Mouse (Mus musculus) hindbrain, embryonic 15.5 days (tissue): ENCODE measurements around the gene Stxbp4. TPM values are rescaled to one million over a fixed set of nuclear protein-coding genes. Genes with fewer than 3 reads are reported as not detected.

Source experiments
- ATAC-seq: fragments of 200-750 bp; cut with Nextera tagmentation; 2 replicates; pipeline ENCODE4 v1.8.0; 2017; ENCODE audit warnings: low read depth, moderate number of reproducible peaks, moderate TSS enrichment; ENCODE audit not compliant: low FRiP score
- H3K27ac ChIP-seq: fragments of 300-500 bp; sonication (generic); replicated peaks from 2 replicates; pipeline ENCODE4 v1.5.1; 2015; ENCODE audit warnings: mild to moderate bottlenecking, inconsistent platforms
- H3K27me3 ChIP-seq: fragments of 300-500 bp; sonication (generic); 2 replicates; pipeline ENCODE4 v1.6.1; 2015; ENCODE audit warnings: control low read depth, inconsistent platforms
- H3K36me3 ChIP-seq: fragments of 300-500 bp; sonication (generic); 2 replicates; pipeline ENCODE4 v1.6.1; 2015; ENCODE audit warnings: control low read depth, inconsistent platforms
- H3K4me1 ChIP-seq: fragments of 300-500 bp; sonication (generic); replicated peaks from 2 replicates; pipeline ENCODE4 v1.6.1; 2015; ENCODE audit warnings: control low read depth, inconsistent platforms
- H3K4me2 ChIP-seq: fragments of 300-500 bp; sonication (generic); 2 replicates; pipeline ENCODE4 v1.6.1; 2015; ENCODE audit warnings: moderate library complexity, mild to moderate bottlenecking, inconsistent platforms
- H3K4me3 ChIP-seq: fragments of 300-500 bp; sonication (generic); 2 replicates; pipeline ENCODE4 v1.5.1; 2015; ENCODE audit warnings: mild to moderate bottlenecking, inconsistent platforms
- H3K9ac ChIP-seq: fragments of 300-500 bp; sonication (generic); 2 replicates; pipeline ENCODE4 v1.6.1; 2015; ENCODE audit warnings: inconsistent platforms
- H3K9me3 ChIP-seq: fragments of 300-500 bp; sonication (generic); 2 replicates; pipeline ENCODE4 v1.6.1; 2016; ENCODE audit warnings: control low read depth, inconsistent platforms
- WGBS: fragments of 180-500 bp; shearing (Covaris S2); methylation state at CpG from one replicate; pipeline ENCODE4 v1.1.7; 2015; 5-methylcytosine and 5-hydroxymethylcytosine counted together
- polyA plus RNA-seq: library from polyadenylated mRNA; unstranded; fragments of >200 nt; fragmentation: Nextera tagmentation; extraction: Ambion mirVana; gene quantifications from 2 replicates; pipeline ENCODE4 v1.2.1, GENCODE M21; 2015

Stxbp4 gene
- polyA plus RNA-seq, result 18.3 and 20.0 TPM in 2 replicates

DNA sequence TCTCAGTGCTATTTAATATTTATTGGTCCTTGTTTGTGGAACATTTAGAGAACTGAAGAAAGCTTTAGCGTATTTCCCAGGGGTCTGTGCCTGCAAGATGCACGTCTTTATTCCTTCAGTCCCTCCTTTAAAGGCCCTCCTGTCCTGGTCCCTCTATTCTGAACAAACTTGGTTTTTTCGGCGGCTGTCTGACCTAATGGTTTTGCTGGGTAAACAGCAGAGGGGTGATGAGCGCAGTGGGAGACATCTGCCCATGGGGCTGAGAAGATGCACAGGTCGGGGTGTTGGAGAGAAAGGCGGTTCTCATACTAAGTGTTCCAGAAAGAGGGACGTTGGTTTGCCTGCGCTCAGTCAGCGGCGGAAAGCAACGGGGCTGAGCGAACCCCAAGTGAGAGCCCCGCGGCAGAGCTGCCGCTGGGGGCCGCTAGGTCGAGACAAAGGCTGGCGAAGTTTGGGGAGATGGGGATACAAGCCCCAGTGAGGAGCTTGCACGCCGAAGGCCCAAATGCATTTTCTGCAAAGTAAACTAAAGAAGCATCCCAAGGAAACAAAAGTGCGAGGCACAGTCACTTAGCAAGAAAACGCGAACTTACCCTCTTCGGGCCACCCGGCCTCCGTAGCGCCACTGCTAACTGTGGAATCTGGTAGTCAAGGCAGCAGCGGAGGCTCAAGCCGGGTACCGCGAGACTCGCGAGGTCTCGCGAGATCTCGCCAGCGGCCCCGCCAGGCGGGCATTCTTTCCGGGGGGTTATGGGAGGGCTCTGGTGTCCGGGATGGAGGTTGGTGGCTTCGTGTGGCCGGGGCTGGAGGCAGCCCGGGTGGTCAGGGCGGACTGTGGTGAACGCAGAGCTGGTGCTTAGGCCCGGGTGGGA lies at the start of gene Stxbp4, which contains the start of gene Cox11:
TSS of gene Stxbp4 (minus strand) at position 645 of the 872 bp plus-strand sequence.
TSS of gene Cox11 (plus strand) at position 734 of the 872 bp plus-strand sequence.
- Histone ChIP-seq H3K27me3 (no peaks in the 10 kb centered on the region), H3K9me3 (no peaks in the 10 kb centered on the region), H3K9ac (peak within 1 kb of the TSS; percentile 96), H3K36me3 (peaks cover 8% of the 10 kb centered on the region; the same call in 1 of the 2 replicates), H3K4me2 (peak within 1 kb of the TSS; percentile 74), H3K4me3 (peak within 1 kb of the TSS; percentile 89), H3K4me1 (peaks cover 29% of the 10 kb centered on the region), H3K27ac (peak within 1 kb of the TSS; percentile 92)
- peak; percentile 96 for ATAC-seq
- under 1% methylated on average over 47 of the region's 48 CpGs for WGBS

DNA sequence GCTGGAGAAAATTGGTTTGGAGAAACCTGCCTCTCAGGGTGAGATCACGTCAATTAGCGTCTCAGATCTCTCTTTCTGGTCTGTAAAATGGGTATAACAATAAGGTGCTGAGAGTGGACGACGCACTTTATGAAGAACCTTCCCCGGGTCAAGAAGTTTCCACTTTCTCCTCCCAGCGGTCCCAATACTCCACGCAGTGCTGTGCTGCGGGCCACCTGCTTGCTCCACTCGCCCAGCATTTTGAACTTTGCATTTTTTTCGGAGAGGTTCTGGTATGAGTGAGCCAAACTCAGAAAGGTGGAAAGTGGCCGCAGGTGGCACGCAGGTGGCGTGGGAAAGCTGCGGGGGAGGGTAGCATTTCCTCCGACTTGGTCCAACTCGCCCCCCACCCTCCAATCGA lies 49.2 kb upstream of the Stxbp4 start:
- Histone ChIP-seq H3K4me2 (peak overlapping the region; percentile 88), H3K36me3 (no peaks in the 10 kb centered on the region), H3K4me3 (peak overlapping the region; percentile 63), H3K4me1 (0 out of 2 replicates have a peak, but pooled peaks cover 4% of the 10 kb centered on the region), H3K9me3 (no peaks in the 10 kb centered on the region), H3K9ac (peak overlapping the region; percentile 60), H3K27me3 (no peaks in the 10 kb centered on the region), H3K27ac (peak overlapping the region; percentile 78)
- WGBS, result under 1% methylated on average over 17 of the region's 17 CpGs
- peak; percentile 43 for ATAC-seq

DNA sequence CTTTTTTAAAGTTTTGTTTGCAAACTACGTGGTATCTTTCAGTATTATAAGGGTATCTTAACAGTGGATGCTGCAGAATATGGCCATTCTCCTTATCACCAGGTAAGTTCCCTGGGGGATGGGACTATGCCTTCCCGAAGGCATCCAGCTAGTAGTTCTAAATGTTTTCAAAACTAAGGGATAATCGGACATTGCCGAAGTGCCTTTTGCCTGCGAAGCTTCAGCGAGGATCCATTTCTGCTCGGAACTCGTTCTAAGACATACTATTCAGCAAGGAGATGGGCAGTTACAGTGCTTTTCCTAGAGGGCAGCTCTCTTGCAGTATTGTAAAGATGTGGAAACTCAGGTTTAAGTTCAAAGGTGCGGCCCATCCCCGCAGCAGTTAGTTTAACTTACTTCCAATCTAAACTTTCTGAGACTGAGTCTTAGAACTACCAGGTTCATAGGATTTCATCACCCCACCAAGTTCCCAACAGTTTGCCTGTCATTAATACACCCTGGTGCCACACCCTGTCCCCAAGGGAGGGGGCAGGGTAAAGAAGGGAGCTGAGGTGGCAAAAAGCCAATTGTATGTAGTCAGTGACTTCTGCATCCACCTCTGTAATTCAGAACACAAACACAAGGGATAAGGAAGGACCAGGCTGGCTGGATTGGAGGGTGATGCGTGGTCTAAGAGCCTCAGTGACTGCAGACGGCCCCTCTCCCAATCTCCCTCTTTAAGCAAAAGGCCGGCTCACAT lies 48.6 kb upstream of the Stxbp4 start:
- Histone ChIP-seq H3K4me2 (peak overlapping the region; percentile 88), H3K9ac (no peak overlapping the region), H3K9me3 (no peaks in the 10 kb centered on the region), H3K4me1 (0 out of 2 replicates have a peak, but pooled peaks cover 4% of the 10 kb centered on the region), H3K4me3 (peak overlapping the region; percentile 63), H3K36me3 (no peaks in the 10 kb centered on the region), H3K27me3 (no peaks in the 10 kb centered on the region), H3K27ac (no peak overlapping the region)
- 71% methylated on average over 13 of the region's 13 CpGs for whole genome bisulfite sequencing
- no peak for ATAC-seq

DNA sequence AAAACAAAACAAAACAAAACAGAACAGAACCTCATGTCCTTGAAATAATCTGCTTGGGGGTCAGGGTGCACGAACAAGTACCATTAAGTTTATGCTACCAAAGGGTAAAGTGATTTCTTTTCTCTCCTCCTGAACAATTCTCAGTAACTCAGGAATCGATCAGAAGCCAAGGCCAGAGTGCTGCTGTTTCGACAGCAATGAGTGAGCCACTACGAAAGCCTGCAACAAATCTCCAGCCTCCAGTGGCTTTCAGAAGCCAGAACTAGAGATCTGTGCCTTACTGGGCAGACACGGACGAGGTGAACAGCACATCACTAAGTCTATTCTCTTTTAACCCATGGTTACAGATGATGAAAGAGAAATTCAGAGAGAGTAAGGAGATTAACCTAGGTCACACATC lies 47.3 kb upstream of the Stxbp4 start:
- 77% methylated on average over 6 of the region's 6 CpGs for WGBS

DNA sequence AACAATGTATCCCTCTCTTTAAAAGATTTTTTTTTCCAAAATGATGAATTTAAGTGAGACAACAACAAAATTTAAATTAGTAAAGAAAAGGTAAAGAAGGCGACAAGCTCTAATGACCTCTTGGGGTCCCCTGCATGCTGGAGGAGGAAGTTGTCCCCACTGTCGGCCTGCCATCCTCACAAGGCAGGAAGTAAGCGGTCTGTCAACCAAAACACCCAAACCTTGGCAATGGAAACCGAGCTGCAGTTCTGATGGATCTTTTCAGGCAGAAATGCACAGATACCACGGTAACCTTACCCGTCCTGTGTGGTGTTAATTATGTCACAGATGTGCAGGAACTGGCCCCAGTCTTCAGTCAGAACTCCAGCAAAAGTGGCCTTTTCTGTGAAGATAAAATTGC lies 46.9 kb upstream of the Stxbp4 start:
- no peaks in the 10 kb centered on the region for H3K27me3 ChIP-seq
- no peaks in the 10 kb centered on the region for H3K9me3 ChIP-seq
- 0 out of 2 replicates have a peak, but pooled peaks cover 4% of the 10 kb centered on the region for H3K4me1 ChIP-seq
- ATAC-seq, result no peak
- H3K4me2 ChIP-seq, result no peak overlapping the region
- no peaks in the 10 kb centered on the region for H3K36me3 ChIP-seq
- 68% methylated on average over 6 of the region's 6 CpGs for WGBS
- H3K9ac ChIP-seq, result no peak overlapping the region
- no peak overlapping the region for H3K4me3 ChIP-seq
- no peak overlapping the region for H3K27ac ChIP-seq

More for the DNA sequence above, 47.3 kb upstream of the Stxbp4 start:
- no peak overlapping the region for H3K9ac ChIP-seq
- peak overlapping the region; percentile 9; the same call in 1 of the 2 replicates for H3K4me2 ChIP-seq
- H3K4me1 ChIP-seq, result 0 out of 2 replicates have a peak, but pooled peaks cover 4% of the 10 kb centered on the region
- ATAC-seq, result no peak
- no peak overlapping the region for H3K27ac ChIP-seq
- H3K9me3 ChIP-seq, result no peaks in the 10 kb centered on the region
- no peaks in the 10 kb centered on the region for H3K27me3 ChIP-seq
- H3K4me3 ChIP-seq, result no peak overlapping the region
- no peaks in the 10 kb centered on the region for H3K36me3 ChIP-seq

DNA sequence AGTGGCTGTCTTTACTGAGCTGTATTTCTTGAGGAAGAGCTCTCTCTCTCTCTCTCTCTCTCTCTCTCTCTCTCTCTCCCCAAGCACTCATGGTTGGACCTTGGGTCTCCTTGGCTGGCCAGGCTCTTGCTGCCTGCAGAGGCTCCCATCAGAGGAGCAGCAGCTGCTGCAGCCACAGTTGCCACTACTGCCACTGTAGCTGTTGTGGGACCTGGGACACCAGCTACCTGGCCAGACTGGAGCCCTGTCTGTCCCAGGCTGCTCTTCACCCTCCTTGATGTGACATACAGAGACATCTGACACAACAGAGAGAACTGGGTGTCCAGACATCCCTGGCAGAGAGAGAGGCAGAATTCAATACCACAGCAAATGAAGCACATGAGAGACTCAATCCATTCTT lies 43.3 kb upstream of the Stxbp4 start:
- H3K27me3 ChIP-seq, result no peaks in the 10 kb centered on the region
- H3K36me3 ChIP-seq, result no peaks in the 10 kb centered on the region
- H3K4me1 ChIP-seq, result no peaks in the 10 kb centered on the region
- no peak overlapping the region for H3K9ac ChIP-seq
- H3K27ac ChIP-seq, result no peak overlapping the region
- no peak overlapping the region for H3K4me3 ChIP-seq
- no peaks in the 10 kb centered on the region for H3K9me3 ChIP-seq
- H3K4me2 ChIP-seq, result no peak overlapping the region
- ATAC-seq, result no peak

DNA sequence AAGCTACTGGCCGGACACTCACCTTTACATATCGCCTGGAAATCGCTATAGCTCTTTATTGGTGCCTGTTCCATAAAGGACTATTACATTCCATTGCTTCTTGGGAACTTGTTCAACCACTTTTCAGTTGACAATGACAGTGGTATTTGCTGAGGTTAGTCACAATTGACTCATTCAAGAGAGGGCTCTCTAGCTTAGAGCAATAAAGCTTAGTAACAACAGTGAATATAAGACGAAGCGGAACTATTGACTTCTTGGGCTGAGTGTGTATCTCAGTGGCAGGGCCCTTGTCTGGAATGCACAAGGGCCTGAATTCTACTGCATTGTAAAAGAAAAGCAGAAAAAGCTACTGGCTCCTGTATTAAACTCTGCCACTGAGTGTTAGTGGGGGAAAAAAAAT lies 40.7 kb upstream of the Stxbp4 start:
- no peaks in the 10 kb centered on the region for H3K27me3 ChIP-seq
- H3K27ac ChIP-seq, result no peak overlapping the region
- ATAC-seq, result no peak
- H3K36me3 ChIP-seq, result no peaks in the 10 kb centered on the region
- H3K9me3 ChIP-seq, result no peaks in the 10 kb centered on the region
- H3K4me2 ChIP-seq, result no peak overlapping the region
- H3K4me1 ChIP-seq, result no peaks in the 10 kb centered on the region
- H3K9ac ChIP-seq, result no peak overlapping the region
- WGBS, result 93% methylated on average over 5 of the region's 5 CpGs
- H3K4me3 ChIP-seq, result no peak overlapping the region

DNA sequence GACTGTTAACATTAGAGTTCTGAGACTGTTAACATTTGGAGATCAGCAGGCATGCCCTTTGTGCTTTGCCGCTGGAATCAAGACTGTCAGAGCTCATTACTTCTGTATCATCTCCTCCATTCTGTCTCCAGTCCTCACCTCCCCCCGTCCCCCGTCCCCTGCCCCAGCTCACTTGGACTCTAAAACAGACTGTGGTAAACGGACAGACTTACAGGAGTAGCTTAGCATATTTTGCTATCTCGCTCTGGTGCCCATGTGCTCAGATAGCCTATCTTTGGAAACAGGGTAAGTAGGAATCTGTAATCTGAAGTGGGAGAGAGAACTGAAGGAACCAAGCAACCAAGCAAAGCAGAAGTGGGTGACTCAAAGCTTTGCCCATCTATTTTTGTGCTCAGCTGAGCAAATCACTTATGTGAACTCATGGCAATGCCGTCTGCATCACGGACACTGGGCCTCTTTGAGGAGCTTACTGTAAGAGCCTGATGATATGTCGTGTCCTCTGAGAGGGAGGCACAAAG lies 39.9 kb upstream of the Stxbp4 start:
- WGBS, result 57% methylated on average over 8 of the region's 8 CpGs
- Histone ChIP-seq H3K9ac (no peak overlapping the region), H3K4me3 (no peak overlapping the region), H3K9me3 (no peaks in the 10 kb centered on the region), H3K4me1 (no peaks in the 10 kb centered on the region), H3K4me2 (no peak overlapping the region), H3K36me3 (no peaks in the 10 kb centered on the region), H3K27me3 (no peaks in the 10 kb centered on the region), H3K27ac (no peak overlapping the region)
- ATAC-seq, result no peak

DNA sequence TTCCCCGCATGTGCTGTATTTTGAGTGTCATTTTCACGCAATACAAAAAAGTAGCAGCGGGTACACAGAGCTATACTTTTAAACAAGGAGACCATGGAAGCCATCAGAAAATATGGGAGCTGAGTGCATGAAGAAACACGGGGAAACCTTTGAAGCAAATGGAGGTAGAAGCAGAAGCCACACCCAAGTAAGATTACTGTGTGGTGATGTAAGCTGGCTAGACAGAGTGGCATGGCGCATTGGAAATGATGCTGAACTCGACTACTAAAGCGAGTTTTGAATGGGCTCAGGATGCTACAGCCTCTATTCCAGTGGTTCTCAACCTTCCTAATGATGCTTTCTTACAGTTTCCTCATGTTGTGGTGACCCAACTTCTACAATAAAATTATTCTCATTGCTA lies 39.1 kb upstream of the Stxbp4 start:
- Histone ChIP-seq H3K9ac (no peak overlapping the region), H3K27ac (no peak overlapping the region), H3K4me2 (no peak overlapping the region), H3K36me3 (no peaks in the 10 kb centered on the region), H3K9me3 (no peaks in the 10 kb centered on the region), H3K4me3 (no peak overlapping the region), H3K27me3 (no peaks in the 10 kb centered on the region), H3K4me1 (no peaks in the 10 kb centered on the region)
- ATAC-seq, result no peak
- WGBS, result 94% methylated on average over 7 of the region's 7 CpGs

DNA sequence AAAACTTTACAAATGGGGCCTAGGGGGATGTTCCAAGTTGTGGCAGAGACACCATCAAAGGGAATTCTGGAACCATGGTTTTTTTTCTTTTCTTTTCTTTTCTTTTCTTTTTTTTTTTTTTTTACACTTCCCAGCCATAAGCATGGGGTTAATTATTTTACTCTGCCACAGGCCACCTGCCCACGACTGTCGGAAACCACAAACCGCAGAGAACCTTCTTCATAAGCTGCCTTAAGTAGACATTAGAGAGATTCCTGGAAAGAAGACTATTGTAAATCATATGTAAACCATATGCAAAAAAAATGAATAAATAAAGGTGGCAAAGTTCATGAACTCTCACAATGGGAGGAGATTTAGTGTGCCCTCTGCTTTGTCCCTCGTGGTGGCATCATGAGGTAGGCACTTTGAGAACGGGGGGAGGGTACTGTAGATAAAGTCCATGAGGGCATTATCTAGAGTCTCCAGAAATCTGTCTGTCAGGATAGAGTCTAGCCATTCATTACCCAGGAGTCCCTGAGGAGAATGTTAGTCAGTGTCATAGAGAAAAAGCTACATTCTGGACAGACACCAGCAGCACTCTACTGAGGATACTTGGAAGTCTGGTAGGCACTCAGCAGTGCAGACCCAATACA lies 37.7 kb upstream of the Stxbp4 start:
- H3K27ac ChIP-seq, result no peak overlapping the region
- H3K36me3 ChIP-seq, result no peaks in the 10 kb centered on the region
- no peak overlapping the region for H3K4me2 ChIP-seq
- no peaks in the 10 kb centered on the region for H3K27me3 ChIP-seq
- WGBS, result 85% methylated on average over 5 of the region's 5 CpGs
- H3K4me1 ChIP-seq, result no peaks in the 10 kb centered on the region
- ATAC-seq, result no peak
- H3K9ac ChIP-seq, result no peak overlapping the region
- no peaks in the 10 kb centered on the region for H3K9me3 ChIP-seq
- no peak overlapping the region for H3K4me3 ChIP-seq

DNA sequence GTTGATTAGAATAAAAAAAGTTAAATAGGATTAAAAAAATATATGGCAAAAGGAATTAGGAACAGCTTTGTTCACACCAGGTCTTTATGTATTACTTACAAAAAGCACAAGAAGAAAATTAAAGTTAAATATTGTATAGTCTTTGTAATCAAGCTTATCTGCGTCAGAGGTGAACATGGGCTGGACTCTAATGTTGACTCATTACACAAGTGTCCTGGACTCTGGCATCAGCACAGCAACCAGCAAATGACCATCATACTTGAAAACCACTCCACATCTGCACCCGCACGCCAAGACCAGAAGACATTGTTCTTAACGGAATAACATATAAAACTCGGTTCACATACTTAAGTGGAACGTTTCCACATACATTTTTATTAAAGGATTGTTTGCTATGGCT lies 29.4 kb upstream of the Stxbp4 start:
- H3K9me3 ChIP-seq, result no peaks in the 10 kb centered on the region
- no peak overlapping the region for H3K27ac ChIP-seq
- no peaks in the 10 kb centered on the region for H3K27me3 ChIP-seq
- H3K4me3 ChIP-seq, result no peak overlapping the region
- WGBS, result 93% methylated on average over 6 of the region's 6 CpGs
- no peak overlapping the region for H3K9ac ChIP-seq
- H3K36me3 ChIP-seq, result peaks cover 10% of the 10 kb centered on the region; the same call in 1 of the 2 replicates
- ATAC-seq, result no peak
- H3K4me2 ChIP-seq, result no peak overlapping the region
- H3K4me1 ChIP-seq, result peaks cover 6% of the 10 kb centered on the region; the same call in 1 of the 2 replicates
